Mouse (Mus musculus): ENCODE measurements around the gene Shb. TPM values are rescaled to one million over a fixed set of nuclear protein-coding genes. Genes with fewer than 3 reads are reported as not detected.

The Shb gene
- polyA plus RNA-seq, 1 experiment from 2014 or later, result 8.7 TPM

DNA sequence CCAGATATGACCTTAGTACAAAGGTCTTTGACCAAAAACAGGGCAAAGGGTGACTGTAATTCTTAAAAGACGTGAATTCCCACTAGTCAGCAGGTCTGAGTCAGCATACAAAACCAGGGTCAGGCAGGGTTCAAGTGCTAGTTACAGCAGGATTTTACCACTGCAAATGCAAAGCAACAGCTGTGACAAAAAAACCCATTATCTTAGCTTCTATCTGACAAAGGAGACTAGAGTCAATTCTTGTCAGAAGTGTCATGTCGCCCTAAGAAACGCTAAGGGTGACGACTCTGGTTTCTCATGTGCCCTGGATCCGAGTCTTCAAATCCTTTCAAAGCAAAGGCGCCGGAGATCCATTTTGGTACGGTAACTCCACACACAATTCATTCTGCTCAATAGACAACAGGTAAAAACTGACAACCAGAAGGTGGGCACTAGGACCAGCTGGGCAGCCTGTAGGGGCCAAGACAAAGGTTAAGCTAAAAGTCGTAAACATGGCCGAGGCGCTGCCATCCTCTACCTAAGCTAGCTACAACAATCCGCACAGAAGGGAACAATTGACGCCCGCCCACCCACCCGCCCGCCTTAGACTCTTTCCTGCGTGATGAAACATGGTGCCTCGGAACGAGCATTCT lies 124.5 kb downstream of the Shb start:
- H3K4me3 ChIP-seq (replicated peaks; ENCODE audit: low read length), result peak overlapping the region; percentile 99
- H3K27me3 ChIP-seq (ENCODE audit: control insufficient read depth, insufficient read depth, low read length), result no peaks in the 10 kb centered on the region
- H3K4me1 ChIP-seq (replicated peaks; ENCODE audit: control insufficient read depth, insufficient read depth, low read length), result peaks cover 17% of the 10 kb centered on the region
- peak overlapping the region; percentile 86 for H3K27ac ChIP-seq
- H3K36me3 ChIP-seq (replicated peaks; ENCODE audit: control insufficient read depth, insufficient read depth), result peaks cover 18% of the 10 kb centered on the region
- no peak for ATAC-seq (ENCODE audit: low FRiP score)
- 1% methylated on average over 19 of the region's 19 CpGs for WGBS
- no peak for DNase-seq (ENCODE audit: low spot score)
- H3K4me2 ChIP-seq (replicated peaks), result peak overlapping the region; percentile 86
- no peaks in the 10 kb centered on the region for H3K9me3 ChIP-seq (ENCODE audit: control insufficient read depth, low read length)
- H3K9ac ChIP-seq, result peak overlapping the region; percentile 98

DNA sequence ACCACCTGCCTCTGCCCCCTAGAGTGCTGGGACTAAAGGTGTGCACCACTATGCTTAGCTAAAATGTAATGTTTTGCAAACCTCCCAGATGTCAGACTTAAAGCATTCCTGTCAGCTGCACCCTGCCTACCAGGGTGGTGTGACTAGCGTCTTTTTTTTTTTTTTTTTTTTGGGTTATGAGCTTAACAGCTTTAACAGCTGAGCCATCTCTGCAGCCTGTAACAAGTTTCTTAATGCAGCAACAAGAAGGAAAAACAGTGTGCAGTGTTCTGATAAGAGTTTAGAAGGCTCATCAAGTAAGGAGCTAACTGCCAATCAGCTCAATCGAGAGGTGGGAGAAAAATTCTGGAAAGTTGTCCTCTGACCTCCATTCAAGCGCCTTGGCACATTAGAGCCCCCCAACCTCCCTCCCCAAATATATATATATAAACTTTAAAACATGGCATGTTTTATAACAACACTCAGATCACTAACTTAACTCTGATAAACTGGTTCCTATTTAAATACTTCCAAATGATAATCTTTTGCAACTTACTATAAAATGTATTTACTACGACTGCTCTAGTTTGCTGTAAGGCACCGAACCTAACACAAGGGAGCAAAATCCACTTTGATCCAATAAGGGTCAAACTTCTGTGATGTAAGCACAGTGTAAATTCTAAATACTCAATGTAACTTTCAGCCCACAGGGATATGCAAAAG lies 125.1 kb downstream of the Shb start:
- no peak for DNase-seq (ENCODE audit: low spot score)
- 68% methylated on average over 5 of the region's 5 CpGs for WGBS
- Histone ChIP-seq H3K9me3 (ENCODE audit: control insufficient read depth, low read length) (no peaks in the 10 kb centered on the region), H3K4me2 (replicated peaks) (peak overlapping the region; percentile 86), H3K4me3 (replicated peaks; ENCODE audit: low read length) (peak overlapping the region; percentile 99), H3K4me1 (replicated peaks; ENCODE audit: control insufficient read depth, insufficient read depth, low read length) (peaks cover 17% of the 10 kb centered on the region), H3K27me3 (ENCODE audit: control insufficient read depth, insufficient read depth, low read length) (no peaks in the 10 kb centered on the region), H3K27ac (no peak overlapping the region), H3K36me3 (replicated peaks; ENCODE audit: control insufficient read depth, insufficient read depth) (peaks cover 25% of the 10 kb centered on the region), H3K9ac (peak overlapping the region; percentile 98)
- ATAC-seq (ENCODE audit: low FRiP score), result no peak

DNA sequence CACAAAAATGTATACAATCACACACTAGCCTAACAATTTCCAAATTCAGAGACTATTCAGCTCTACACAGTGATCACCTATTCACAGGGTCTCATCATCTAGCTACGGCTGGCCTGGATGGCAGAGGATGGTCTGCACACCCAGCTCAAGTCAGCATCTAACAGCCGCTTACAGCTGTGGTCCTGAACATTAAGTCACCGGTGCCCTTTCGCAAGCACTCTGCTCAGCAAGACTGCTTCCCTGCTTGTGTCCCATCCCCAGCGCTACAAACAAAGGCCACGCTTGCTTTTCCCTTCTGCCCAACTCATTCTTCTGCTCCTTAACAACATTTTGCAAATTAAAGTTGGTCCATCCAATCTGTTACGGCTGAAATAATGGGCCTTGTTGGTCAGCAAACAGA lies 125.9 kb downstream of the Shb start:
- peak overlapping the region; percentile 86 for H3K4me2 ChIP-seq (replicated peaks)
- H3K27me3 ChIP-seq (ENCODE audit: control insufficient read depth, insufficient read depth, low read length), result no peaks in the 10 kb centered on the region
- 55% methylated on average over 7 of the region's 7 CpGs for WGBS
- H3K4me1 ChIP-seq (replicated peaks; ENCODE audit: control insufficient read depth, insufficient read depth, low read length), result peaks cover 17% of the 10 kb centered on the region
- no peak overlapping the region for H3K27ac ChIP-seq
- no peaks in the 10 kb centered on the region for H3K9me3 ChIP-seq (ENCODE audit: control insufficient read depth, low read length)
- no peak for DNase-seq (ENCODE audit: low spot score)
- H3K9ac ChIP-seq, result peak overlapping the region; percentile 98
- H3K4me3 ChIP-seq (replicated peaks; ENCODE audit: low read length), result 0 out of 2 replicates have a peak overlapping the region, but pooled peaks have one; percentile 99
- ATAC-seq (ENCODE audit: low FRiP score), result no peak
- H3K36me3 ChIP-seq (replicated peaks; ENCODE audit: control insufficient read depth, insufficient read depth), result peaks cover 32% of the 10 kb centered on the region

DNA sequence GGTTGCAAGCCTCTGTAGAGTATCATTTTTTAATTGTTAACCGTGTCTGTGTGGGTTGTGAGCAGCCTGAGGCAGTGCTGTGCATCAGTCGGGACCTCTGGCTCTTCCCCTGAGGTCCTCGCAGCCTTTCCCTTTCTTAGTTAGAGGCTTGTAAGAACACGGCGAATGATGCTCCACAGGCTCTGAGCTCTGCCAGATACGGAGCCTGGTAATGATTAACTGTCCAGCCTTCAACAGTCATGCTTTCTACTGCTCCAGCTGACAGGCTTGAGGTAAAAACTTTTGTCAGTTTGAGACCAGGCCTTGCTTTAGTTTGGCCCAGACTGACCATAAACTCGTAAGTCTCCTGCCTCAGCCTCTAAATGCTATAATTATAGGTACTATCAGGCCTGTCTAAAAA lies 127.0 kb downstream of the Shb start:
- H3K27ac ChIP-seq, result no peak overlapping the region
- H3K4me1 ChIP-seq (replicated peaks; ENCODE audit: control insufficient read depth, insufficient read depth, low read length), result peaks cover 17% of the 10 kb centered on the region
- no peaks in the 10 kb centered on the region for H3K27me3 ChIP-seq (ENCODE audit: control insufficient read depth, insufficient read depth, low read length)
- ATAC-seq (ENCODE audit: low FRiP score), result no peak
- peaks cover 42% of the 10 kb centered on the region for H3K36me3 ChIP-seq (replicated peaks; ENCODE audit: control insufficient read depth, insufficient read depth)
- 52% methylated on average over 7 of the region's 7 CpGs for WGBS
- no peak overlapping the region for H3K4me3 ChIP-seq (replicated peaks; ENCODE audit: low read length)
- H3K9ac ChIP-seq, result no peak overlapping the region
- no peaks in the 10 kb centered on the region for H3K9me3 ChIP-seq (ENCODE audit: control insufficient read depth, low read length)
- no peak for DNase-seq (ENCODE audit: low spot score)
- no peak overlapping the region for H3K4me2 ChIP-seq (replicated peaks)

DNA sequence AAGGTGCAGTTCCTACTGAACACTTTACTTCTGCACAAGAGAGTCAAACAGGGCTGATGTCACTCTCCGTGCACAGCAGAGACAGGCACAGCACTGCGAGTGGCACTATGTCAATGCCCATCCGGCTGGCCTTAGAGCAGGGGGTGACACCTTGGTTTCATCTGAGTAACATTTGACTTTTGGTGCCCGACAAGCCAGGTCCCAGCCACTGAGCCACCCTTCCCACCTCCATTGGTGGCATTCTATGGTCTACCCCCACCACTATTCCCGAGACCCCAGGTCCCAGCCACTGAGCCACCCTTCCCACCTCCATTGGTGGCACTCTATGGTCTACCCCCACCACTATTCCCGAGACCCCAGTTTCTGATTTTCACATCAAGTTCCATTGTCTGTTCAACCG lies 128.2 kb downstream of the Shb start:
- Histone ChIP-seq H3K27me3 (ENCODE audit: control insufficient read depth, insufficient read depth, low read length) (no peaks in the 10 kb centered on the region), H3K36me3 (replicated peaks; ENCODE audit: control insufficient read depth, insufficient read depth) (peaks cover 55% of the 10 kb centered on the region), H3K27ac (no peak overlapping the region), H3K4me3 (replicated peaks; ENCODE audit: low read length) (no peak overlapping the region), H3K4me2 (replicated peaks) (no peak overlapping the region), H3K9ac (no peak overlapping the region), H3K9me3 (ENCODE audit: control insufficient read depth, low read length) (no peaks in the 10 kb centered on the region), H3K4me1 (replicated peaks; ENCODE audit: control insufficient read depth, insufficient read depth, low read length) (peaks cover 17% of the 10 kb centered on the region)
- no peak for DNase-seq (ENCODE audit: low spot score)
- no peak for ATAC-seq (ENCODE audit: low FRiP score)
- 95% methylated on average over 7 of the region's 7 CpGs for WGBS

DNA sequence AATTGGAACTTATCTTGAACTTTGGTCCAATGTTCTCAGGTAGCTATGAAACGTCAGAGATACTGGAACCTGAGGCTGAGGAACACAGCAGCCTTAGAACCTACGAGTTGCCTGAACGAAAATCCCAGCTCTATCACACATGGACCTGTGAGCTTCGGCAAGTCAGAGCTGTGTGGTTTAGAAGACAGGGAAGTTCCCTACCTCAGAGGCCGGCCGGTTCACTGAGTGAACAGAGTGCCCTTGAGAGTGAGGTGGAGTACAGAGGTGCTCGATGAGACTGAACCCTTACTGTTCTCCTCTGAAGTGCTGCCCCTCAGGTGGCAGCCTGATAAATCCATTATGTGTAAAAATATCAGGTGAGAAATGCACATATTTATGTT lies 128.8 kb downstream of the Shb start:
- H3K4me2 ChIP-seq (replicated peaks), result no peak overlapping the region
- no peak for DNase-seq (ENCODE audit: low spot score)
- H3K27me3 ChIP-seq (ENCODE audit: control insufficient read depth, insufficient read depth, low read length), result no peaks in the 10 kb centered on the region
- no peak overlapping the region for H3K27ac ChIP-seq
- 93% methylated on average over 7 of the region's 7 CpGs for WGBS
- no peak overlapping the region for H3K4me3 ChIP-seq (replicated peaks; ENCODE audit: low read length)
- no peaks in the 10 kb centered on the region for H3K9me3 ChIP-seq (ENCODE audit: control insufficient read depth, low read length)
- peaks cover 61% of the 10 kb centered on the region for H3K36me3 ChIP-seq (replicated peaks; ENCODE audit: control insufficient read depth, insufficient read depth)
- H3K4me1 ChIP-seq (replicated peaks; ENCODE audit: control insufficient read depth, insufficient read depth, low read length), result peaks cover 17% of the 10 kb centered on the region
- H3K9ac ChIP-seq, result no peak overlapping the region
- no peak for ATAC-seq (ENCODE audit: low FRiP score)

DNA sequence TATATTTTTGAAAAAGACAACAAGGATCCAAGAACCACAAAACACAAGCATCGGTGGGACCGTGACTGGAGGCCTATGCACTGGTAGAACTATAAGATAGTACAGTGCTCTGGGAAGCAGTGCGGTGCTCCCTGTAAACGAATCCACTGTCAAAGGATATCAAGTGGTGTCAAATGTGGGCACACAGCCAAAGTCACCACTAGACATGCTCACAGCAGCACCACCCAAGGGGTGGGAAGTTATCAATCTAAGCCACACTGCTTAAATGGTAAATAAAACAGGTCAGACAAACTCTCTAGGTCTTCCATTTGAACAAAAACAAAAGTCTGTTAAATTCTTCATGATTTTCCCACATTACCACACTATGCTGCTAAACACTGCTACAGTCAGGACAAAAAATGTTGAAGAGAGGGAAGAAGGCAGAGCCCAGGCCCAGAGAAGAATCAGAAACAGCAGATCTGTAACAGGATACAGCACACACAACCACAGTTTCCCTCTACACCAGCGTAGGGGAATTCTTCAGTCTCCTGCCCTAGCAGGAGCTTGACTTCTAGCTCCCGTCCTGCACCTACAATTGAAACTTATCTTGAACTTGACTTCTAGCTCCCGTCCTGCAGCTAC lies 129.3 kb downstream of the Shb start:
- Histone ChIP-seq H3K4me2 (replicated peaks) (no peak overlapping the region), H3K9me3 (ENCODE audit: control insufficient read depth, low read length) (no peaks in the 10 kb centered on the region), H3K9ac (no peak overlapping the region), H3K27me3 (ENCODE audit: control insufficient read depth, insufficient read depth, low read length) (no peaks in the 10 kb centered on the region), H3K4me3 (replicated peaks; ENCODE audit: low read length) (no peak overlapping the region), H3K27ac (no peak overlapping the region), H3K36me3 (replicated peaks; ENCODE audit: control insufficient read depth, insufficient read depth) (peaks cover 66% of the 10 kb centered on the region), H3K4me1 (replicated peaks; ENCODE audit: control insufficient read depth, insufficient read depth, low read length) (peaks cover 17% of the 10 kb centered on the region)
- DNase-seq (ENCODE audit: low spot score) (no peak), ATAC-seq (ENCODE audit: low FRiP score) (no peak)
- 79% methylated on average over 7 of the region's 7 CpGs for WGBS

DNA sequence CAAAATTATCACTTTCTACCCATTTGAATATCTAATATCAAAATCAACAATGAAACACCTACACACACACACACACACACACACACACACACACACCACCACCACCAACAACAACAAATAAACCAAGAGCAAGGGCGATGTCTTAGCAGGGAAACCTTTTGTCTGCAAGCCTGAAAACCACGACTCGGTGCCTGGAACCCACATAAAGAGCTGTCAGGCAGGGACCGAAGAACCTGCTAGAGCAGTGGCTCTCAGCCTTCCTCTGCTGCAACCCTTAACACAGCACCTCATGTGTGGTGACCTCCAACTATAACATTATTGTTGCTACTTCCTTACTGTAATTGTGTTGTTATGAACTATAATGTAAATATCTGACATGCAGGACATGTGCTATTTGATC lies 130.0 kb downstream of the Shb start:
- H3K4me3 ChIP-seq (replicated peaks; ENCODE audit: low read length), result no peak overlapping the region
- 91% methylated on average over 4 of the region's 4 CpGs for WGBS
- H3K9me3 ChIP-seq (ENCODE audit: control insufficient read depth, low read length), result no peaks in the 10 kb centered on the region
- H3K36me3 ChIP-seq (replicated peaks; ENCODE audit: control insufficient read depth, insufficient read depth), result peaks cover 73% of the 10 kb centered on the region
- H3K9ac ChIP-seq, result no peak overlapping the region
- no peak overlapping the region for H3K27ac ChIP-seq
- H3K4me2 ChIP-seq (replicated peaks), result no peak overlapping the region
- no peak for ATAC-seq (ENCODE audit: low FRiP score)
- peaks cover 13% of the 10 kb centered on the region for H3K4me1 ChIP-seq (replicated peaks; ENCODE audit: control insufficient read depth, insufficient read depth, low read length)
- no peak for DNase-seq (ENCODE audit: low spot score)
- H3K27me3 ChIP-seq (ENCODE audit: control insufficient read depth, insufficient read depth, low read length), result no peaks in the 10 kb centered on the region

DNA sequence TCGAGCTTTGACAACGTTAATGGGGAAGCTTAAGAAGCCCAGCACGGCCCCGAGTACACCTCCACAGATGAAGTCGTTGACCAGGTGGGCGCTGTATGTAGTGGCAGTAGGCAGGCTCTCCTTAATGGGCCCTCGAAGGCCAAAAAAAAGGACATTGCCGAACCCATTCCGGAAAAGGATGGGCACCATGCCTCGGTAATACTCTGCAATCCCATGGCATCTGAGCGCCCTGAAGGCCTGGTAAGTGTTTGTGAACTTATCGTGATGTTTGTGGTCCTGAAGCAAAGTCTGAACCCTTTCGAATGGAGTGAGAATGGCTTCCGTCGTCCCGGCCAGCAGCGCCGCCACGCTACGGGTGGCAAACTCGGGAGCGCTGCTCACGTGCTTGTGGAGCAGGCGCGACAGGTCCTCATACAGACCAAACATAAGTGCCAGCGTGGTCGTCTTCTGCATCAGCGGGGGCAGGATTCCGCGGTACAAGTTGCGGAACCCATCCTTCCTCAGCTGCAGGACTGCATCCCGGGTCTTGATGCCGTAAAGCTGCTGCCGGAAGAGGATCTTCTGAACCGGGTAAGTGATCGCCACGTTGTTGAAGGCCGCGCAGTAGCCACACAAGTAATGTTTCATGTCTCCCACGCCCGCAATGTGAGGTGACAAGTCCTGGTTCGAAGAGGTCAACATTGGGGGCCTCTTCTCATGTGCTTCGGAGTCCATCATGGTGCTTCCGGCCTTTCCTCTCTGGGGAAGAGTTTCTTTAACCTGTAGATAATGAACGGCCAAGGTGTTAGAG lies 132.7 kb downstream of the Shb start:
- no peaks in the 10 kb centered on the region for H3K9me3 ChIP-seq (ENCODE audit: control insufficient read depth, low read length)
- 96% methylated on average over 45 of the region's 45 CpGs for WGBS
- no peak for ATAC-seq (ENCODE audit: low FRiP score)

More for the DNA sequence above, 132.7 kb downstream of the Shb start:
- Histone ChIP-seq H3K36me3 (replicated peaks; ENCODE audit: control insufficient read depth, insufficient read depth) (peaks cover 93% of the 10 kb centered on the region), H3K4me2 (replicated peaks) (no peak overlapping the region), H3K9ac (no peak overlapping the region), H3K27ac (no peak overlapping the region), H3K4me1 (replicated peaks; ENCODE audit: control insufficient read depth, insufficient read depth, low read length) (no peaks in the 10 kb centered on the region), H3K4me3 (replicated peaks; ENCODE audit: low read length) (no peak overlapping the region), H3K27me3 (ENCODE audit: control insufficient read depth, insufficient read depth, low read length) (no peaks in the 10 kb centered on the region)
- DNase-seq (ENCODE audit: low spot score), result no peak
